Mouse (Mus musculus) right cerebral cortex, postnatal 36 days (tissue): ENCODE data around the gene Btbd7.

ENCODE experiments used
- DNase-seq, 2 experiments: peaks; one replicate each; pipeline ENCODE4 v3.0.0; 2022; ENCODE audit warnings: low spot score in 2 of 2, mixed read lengths in 1 of 2

The Btbd7 gene

GRCm38 (mm10) chr12:102730798-102731619 lies 147.3 kb downstream of the Btbd7 start:
- DNase-seq = no peak
